Mouse (Mus musculus) granulocyte monocyte progenitor cell, adult 5-6 weeks (primary cell): ENCODE data around the gene Mum1. TPM values are rescaled to one million over a fixed set of nuclear protein-coding genes. Genes with fewer than 3 reads are reported as not detected.

Source experiments
- ATAC-seq: replicated peaks from 2 replicates; pipeline ENCODE4 v1.8.0; 2016; ENCODE audit warnings: mild to moderate bottlenecking, moderate TSS enrichment, inconsistent platforms; ENCODE audit not compliant: poor library complexity, severe bottlenecking
- total RNA-seq, 2 experiments: library from RNA; stranded (forward) in 1 of 2; stranded (reverse) in 1 of 2; fragments of 200-712, 200-1000 nt in 1 of 2; fragments of >200 nt in 1 of 2; fragmentation: Nextera tagmentation in 1 of 2; gene quantifications; 2 replicates each; pipeline ENCODE4 v1.2.3; 2014 to 2017

The Mum1 gene
- total RNA-seq, 2 experiments from 2014 or later: 31.0 to 53.1 TPM

DNA sequence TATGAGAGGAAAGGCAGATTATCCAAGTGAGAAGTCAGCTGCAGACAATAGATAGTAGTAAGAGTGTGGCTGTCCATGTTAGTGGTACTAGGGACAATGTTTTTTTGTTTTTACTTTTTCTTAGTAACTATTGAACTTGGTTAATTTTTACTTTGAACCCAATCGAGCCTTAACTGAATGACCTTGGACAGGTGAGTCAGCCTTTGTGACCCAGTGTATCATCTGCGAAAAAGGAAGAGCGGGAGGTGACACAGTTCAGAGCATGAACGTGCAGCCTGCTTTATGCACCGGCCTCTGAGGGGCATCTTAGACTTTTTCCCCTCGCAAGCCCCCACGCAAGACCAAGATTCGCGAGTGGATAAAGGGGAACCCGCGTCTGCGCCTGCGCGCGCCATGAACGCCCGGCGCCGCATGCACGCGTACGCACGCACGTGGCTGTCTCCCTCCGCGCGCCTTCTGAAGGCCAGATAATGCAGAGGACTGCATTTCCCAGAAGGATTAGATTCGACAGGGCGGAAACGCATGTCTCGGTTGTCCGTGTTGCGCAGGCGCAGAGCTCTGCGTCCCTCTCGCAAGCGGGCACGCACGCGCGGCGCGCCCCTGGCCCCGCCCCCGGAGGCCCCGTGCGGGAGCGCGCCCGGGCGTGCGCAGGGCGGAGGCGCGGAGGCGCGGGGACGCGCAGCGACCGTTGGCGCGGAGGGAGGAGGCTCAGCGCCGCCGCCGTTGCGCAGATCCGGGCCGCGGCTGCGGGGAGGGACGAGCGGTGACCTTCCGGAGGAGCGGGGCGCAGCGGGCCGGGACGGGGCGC is 38.3 kb downstream of the Mum1 start:
- peak; percentile 53 for ATAC-seq

- no peak for ATAC-seq
Observed at GRCm38 (mm10) chr10:80265149-80265486, 38.9 kb downstream of the Mum1 start.

DNA sequence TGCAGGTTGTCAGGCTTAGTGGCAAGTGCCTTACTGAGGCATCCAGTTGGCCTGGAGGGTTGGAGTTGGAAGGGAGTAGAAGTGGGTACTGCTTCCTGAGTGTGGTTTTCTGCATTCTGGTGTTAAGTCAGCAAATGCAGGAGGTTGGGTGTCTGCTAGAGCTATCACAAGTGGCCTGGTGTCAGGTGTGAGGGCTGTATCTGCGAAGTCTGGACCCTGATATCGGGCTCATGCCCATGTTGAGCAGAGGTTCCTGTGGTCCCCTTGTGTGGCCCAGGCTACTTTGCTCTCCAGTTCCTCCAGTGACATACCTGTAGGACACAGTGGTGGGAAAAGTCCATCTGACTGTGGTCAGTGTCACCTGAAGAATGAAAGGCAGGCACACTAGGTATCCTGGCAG is 43.9 kb downstream of the Mum1 start:
- ATAC-seq: no peak

DNA sequence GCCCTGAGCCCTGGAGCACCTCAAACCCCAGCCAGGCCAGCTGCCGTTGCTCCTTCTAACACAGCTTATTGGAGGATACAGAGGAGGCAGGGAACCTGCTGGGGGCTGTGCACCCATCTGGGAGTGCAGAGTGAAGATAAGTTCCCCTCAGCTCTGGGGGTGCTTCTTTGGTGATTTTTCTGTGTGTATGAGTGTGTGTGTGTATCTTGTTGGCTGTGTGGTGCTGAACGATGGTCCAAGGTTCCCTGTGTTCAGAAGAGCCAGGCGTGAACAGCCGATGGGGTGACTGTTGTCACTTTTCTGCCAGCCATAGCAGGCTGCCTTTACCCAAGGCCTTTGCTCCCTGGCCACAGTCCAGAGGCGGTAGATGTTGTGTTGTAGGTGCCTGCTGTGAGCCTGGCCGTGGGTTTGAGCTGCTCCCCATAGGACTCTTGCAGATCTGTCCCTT is 44.5 kb downstream of the Mum1 start:
- no peak for ATAC-seq

- peak; percentile 63 for ATAC-seq
Observed at GRCm38 (mm10) chr10:80271186-80271843, 45.1 kb downstream of the Mum1 start.

DNA sequence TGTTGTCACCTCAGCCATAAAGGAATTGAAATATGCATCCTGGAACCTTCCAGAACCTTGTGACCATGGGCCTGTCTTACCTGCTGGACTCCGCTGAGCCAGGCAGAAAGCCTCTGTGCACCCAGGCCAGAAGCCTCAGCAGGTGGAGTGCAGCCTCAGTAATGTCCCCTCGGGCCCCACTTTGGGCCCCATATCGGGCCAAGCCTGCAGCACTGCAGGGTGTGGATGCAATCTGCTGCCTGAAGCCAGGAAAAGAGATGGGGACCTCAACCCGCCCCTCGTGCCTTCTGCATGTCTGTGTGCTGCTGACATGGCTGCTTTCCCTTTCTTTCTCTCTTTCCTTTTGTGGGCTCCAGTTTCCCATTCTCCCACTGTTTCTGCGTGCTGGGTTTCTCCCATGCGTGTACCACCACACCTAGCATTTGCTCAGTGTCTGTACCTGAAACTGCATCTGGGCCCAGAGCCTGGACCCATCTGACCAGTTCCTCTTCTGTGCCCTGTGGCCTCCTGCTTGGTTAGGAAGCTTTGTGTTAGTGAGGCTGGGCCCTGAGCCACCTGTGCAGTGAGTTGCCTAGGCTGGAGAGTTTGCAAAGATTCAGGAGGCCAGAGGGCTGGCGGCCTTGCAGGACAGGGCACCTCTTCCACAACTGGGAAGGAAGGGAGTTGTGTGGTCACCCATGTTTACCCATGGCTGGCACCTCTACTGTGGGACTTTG is 45.8 kb downstream of the Mum1 start:
- ATAC-seq: no peak

DNA sequence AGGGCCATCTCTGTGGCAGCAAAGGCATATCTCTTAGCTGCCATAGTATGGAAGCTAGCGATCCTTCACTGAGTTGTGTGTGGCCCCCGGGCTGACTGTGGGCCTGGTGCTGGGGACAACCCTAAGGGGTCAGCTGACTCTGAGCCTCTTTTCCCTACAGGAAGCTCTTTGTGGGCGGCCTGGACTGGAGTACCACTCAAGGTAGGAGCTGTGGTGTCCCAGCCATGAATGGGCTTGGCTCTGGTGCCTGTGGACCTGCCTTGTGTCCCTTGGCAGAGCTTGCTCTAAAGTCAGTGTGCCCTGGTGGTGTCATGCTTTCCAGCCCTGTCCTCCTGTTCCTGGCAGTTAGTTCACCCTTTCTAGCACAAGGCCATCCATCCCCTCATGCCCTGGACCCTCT is 47.6 kb downstream of the Mum1 start:
- ATAC-seq: no peak

- peak; percentile 41; the same call in 1 of the 2 replicates for ATAC-seq
Observed at GRCm38 (mm10) chr10:80276238-80276637, 50.0 kb downstream of the Mum1 start.

GRCm38 (mm10) chr10:80278390-80278789 is 52.2 kb downstream of the Mum1 start:
- no peak for ATAC-seq

DNA sequence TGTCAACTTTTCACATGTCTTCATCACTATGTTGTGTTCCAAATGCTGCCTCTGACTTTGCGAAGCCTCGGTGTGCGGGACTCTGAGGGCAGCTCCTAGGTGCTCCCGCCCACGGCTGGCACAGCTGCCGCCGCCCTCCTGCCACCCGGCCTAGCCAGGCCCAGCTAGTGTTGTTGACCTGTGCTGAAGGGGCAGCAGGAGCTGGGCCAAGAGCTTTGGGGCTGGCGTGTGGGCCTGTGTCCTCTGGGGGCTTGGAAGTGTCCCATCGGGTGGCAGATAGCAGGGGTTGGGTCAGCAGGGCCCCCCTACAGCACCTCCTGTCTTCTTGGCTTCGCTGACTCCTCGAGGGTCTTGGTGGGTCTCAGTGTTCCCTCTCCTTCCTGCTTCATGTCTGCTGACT is 53.0 kb downstream of the Mum1 start:
- no peak for ATAC-seq

DNA sequence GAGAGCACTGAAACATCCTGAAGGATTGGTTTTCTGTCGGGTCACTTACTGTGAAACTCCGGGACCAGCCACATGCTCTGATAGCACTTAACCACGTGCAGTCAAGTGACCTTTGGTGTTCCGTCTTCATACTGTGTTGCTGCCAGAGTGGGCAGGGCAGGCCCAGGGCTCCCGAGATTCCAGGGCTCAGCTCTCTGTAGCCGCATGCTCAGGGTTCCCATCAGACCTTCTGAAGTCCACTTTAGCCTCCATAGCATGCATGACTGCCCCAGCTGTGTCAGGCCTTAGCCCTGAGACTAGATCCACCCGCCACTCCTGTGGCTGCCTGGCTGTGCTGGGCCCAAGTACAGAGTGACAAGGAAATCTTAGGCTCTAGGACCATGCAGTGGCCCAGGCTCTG is 55.1 kb downstream of the Mum1 start:
- ATAC-seq: no peak

GRCm38 (mm10) chr10:80281921-80282371 is 55.7 kb downstream of the Mum1 start:
- peak; percentile 21; the same call in 1 of the 2 replicates for ATAC-seq

DNA sequence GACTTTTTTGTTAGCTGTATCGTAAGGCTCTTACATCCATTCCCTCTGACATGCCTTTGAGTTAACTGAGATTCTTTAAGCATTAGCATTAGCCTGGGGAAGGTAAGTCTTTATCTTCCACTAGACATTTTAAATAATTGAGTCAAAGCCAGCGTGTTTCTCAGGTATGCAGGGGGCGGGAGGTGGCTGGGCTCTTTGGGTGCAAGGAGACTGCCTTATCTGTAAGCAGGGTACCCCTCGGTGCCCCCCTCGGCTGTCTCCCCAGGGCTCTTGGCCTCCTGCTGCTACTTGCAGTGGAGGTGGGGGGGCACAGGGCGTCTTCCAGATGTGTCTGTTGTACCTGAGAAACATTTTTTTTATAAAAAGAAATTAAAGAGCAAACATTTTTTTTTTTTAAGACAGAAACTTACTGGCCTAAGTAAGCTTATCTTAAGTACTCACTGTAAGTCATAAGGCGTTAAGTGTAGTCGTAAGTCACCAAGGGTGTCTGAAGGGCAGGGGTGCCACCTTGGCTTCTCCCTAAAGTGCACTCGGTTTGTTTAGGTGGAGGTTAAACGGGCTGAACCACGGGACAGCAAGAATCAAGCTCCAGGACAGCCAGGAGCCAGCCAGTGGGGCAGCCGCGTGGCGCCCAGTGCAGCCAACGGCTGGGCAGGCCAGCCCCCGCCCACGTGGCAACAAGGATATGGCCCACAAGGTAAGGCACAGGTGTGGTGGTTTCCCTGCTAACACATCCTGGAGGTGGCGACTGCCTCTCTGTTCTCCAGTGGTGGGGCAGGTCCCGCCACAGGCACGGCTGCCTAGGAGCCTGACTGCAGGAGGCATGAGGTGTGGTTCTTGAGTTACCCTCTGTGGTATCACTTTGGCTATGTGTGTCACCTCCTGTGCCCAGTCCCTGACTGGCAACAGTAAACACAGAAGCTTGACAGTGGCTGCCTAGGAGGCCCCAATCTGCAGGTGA is 56.5 kb downstream of the Mum1 start:
- ATAC-seq: no peak

DNA sequence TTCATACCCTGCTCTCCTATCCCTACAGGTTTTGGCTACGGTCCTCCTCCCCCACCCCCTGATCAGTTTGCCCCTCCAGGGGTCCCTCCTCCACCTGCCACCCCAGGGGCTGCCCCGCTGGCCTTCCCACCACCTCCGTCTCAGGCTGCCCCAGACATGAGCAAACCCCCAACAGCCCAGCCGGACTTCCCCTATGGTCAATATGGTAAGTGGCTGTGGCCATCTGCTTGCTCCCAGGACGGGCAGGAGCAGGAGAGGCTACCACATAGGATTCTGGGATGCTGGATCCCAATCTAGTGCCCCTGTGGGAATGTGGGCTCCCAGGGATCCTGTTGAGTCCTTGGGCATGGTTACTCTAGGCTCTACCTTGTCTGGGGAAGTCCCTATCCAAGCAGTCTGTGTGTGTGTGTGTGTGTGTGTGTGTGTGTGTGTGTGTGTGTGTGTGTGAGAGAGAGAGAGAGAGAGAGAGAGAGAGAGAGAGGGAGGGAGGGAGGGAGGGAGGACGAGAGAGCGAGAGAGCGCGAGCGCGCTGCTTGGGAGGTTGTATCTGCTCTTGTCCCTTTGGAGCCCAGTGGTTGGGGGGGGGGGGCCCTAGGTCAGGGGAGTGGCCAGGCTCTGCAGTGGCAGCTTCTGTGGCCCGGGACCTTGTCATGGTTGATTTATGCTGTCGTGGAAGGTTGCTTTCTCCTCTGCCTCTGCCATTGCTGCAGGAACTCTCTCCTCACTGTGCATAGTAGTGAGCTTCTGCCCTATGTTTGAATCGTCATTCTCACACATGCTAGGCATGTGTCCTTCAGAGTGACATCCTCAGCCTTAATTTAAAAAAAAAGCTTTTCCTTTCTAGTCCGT is 59.2 kb downstream of the Mum1 start:
- no peak for ATAC-seq

DNA sequence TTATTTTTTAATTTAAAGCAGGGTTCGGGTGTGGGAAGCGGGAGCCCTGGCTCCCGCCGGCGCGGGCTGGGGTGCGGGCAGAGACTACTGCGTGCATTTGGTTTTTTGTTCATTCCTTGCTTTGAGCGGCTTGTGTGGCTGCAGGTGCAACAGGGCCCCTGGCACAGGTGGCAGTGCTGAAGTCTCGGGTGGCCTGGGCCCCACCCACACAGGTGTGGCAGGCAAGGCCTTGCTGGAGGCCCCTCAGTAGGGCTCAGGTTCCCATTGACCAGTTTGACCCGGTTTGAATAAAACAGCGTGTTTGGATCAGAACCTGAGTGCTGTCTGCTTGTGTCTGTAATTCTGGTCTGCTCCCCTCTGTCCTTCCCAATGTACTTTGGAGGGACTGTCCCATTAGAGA is 61.9 kb downstream of the Mum1 start:
- ATAC-seq: no peak

- no peak for ATAC-seq
Observed at GRCm38 (mm10) chr10:80288657-80289056, 62.4 kb downstream of the Mum1 start.

DNA sequence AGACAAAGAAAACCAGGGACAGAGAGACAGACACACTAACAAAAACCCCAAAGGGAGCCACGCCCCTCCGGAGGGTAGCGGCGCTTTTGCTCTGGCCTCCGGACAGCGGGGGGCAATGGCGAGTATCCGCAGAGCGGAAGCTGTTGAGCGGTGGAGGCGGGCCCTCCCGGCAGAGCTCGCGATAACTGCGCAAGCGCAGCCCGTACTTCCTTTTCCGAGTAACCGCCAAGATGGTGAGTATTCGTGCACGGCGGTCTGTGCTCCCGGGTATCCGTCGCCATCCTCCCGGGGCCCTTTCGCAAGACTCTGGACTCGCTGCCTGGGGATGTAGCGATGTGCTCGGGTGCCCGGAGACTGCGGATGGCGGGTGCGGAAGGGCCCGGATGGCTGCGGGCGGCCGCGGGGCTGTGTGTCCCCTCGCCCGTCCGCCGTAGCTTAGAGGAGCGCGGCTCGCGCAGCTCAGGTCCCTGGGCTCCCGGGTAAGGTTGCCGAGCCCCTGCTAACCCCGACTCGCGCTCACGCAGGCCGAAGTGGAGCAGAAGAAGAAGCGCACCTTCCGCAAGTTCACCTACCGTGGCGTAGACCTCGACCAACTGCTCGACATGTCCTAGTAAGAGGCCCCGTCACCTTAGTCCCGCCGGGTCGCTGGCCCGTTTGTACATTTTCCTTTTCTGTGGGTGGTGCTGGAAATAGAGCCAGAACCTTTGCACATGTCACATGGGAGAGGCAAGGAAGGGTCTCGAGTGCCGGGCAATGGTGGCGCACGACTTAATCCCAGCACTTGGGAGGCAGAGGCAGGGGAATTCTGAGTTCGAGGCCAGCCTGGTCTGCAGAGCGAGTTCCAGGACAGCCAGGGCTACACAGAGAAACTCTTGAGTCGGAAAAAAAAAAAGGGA is 66.3 kb downstream of the Mum1 start, which contains the start of gene Rps15:
Gene Rps15 (plus strand): TSS at position 203 of the 896 bp plus-strand sequence.
- peak; percentile 90 for ATAC-seq

- ATAC-seq: no peak
Observed at GRCm38 (mm10) chr10:80293325-80293724, 67.1 kb downstream of the Mum1 start.
